22 mouse cellular contexts compared by ENCODE assay signal in the genomic region with DNA sequence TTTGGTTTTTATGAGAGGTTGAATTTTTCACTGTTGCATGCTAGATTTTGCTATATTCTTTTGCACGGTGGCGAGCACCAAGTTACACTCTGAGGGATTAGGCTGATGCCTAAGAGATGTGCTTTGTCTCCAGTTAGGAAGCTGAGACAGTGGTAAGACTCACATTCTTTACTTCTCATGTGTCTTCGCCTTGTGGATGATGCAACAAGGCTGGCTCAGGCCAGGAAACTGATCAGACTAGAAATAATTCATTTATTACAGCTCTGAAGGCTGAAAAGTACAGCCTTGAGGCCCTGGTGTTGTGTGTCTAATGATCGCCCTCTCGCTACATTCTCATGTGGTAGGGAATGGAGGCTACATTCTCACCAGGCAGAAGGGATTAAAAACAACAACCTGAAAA.
DNase-seq lines count a peak whose midpoint lies in the region; ATAC-seq and TF ChIP-seq lines count a peak whose summit lies in the region.
"Had no signal": no experiment of that assay in that cellular context is flagged by ENCODE, and none has a peak within 500 bp of the region (broad histone marks: within the 10 kb centered on the region; RNA-seq: fewer than 3 reads in every experiment).

No protein-coding gene starts in this region.

- TF ChIP-seq CTCF in gastrocnemius, adult 2 months (IDR thresholded peaks at IDR 0.05): no peak
- no peak for TF ChIP-seq CTCF in C2C12 (IDR thresholded peaks at IDR 0.05; ENCODE audit: control insufficient read depth, insufficient read depth, insufficient read length)
- no peak for TF ChIP-seq CTCF in embryonic fibroblast, embryonic 13.5 days (IDR thresholded peaks at IDR 0.05; ENCODE audit: borderline replicate concordance, insufficient read depth, low read length)

- H3ac ChIP-seq in C2C12 (ENCODE audit: control insufficient read depth, insufficient read length, low read depth): no peak overlapping the region

- no peaks in the 10 kb centered on the region for H3K36me3 ChIP-seq in C2C12 (ENCODE audit: control insufficient read depth, insufficient read depth)
- H3K36me3 ChIP-seq in kidney, embryonic 14.5 days (ENCODE audit: control insufficient read depth, insufficient read depth, low read length): no peaks in the 10 kb centered on the region
- H3K36me3 ChIP-seq: embryonic facial prominence, embryonic 10.5 days; embryonic facial prominence, embryonic 12.5 days; forebrain, embryonic 10.5 days; forebrain, embryonic 12.5 days had no signal

- TF ChIP-seq POLR2A in embryonic fibroblast, embryonic 13.5 days (IDR thresholded peaks at IDR 0.05; ENCODE audit: low read depth, low read length): no peak

- intact Hi-C loops in gastrocnemius, adult 2 months (cut with DNase I): no loop called here

- no peaks in the 10 kb centered on the region for H3K79me3 ChIP-seq in C2C12 (ENCODE audit: low read depth)

- H3K9ac ChIP-seq in kidney, embryonic 14.5 days (ENCODE audit: low read depth, low read length): no peak overlapping the region
- H3K9ac ChIP-seq: embryonic facial prominence, embryonic 12.5 days; forebrain, embryonic 12.5 days had no signal

- 92% methylated on average over 5 of the region's 5 CpGs for WGBS in kidney, embryonic 14.5 days

- no peaks in the 10 kb centered on the region for H3K79me2 ChIP-seq in C2C12 (ENCODE audit: control insufficient read depth, insufficient read depth)

- no peaks in the 10 kb centered on the region for H3K9me3 ChIP-seq in kidney, embryonic 14.5 days (ENCODE audit: control insufficient read depth, low read length)
- H3K9me3 ChIP-seq: embryonic facial prominence, embryonic 10.5 days; embryonic facial prominence, embryonic 12.5 days; forebrain, embryonic 10.5 days; forebrain, embryonic 12.5 days had no signal

- no peak for ATAC-seq in inflammation-experienced regulatory T-cells, adult 6 months
- ATAC-seq in kidney, embryonic 14.5 days (ENCODE audit: low FRiP score, low TSS enrichment): no peak
- ATAC-seq: activated CD4-positive, CD25-positive, alpha-beta regulatory T cell, adult 4 months; forebrain, embryonic 16.5 days; Patski had no signal

- no peaks in the 10 kb centered on the region for H3K27me3 ChIP-seq in C2C12 (ENCODE audit: control insufficient read depth, insufficient read depth, insufficient read length)
- no peaks in the 10 kb centered on the region for H3K27me3 ChIP-seq in kidney, embryonic 14.5 days (ENCODE audit: control insufficient read depth, insufficient read depth, low read length)
- H3K27me3 ChIP-seq: embryonic facial prominence, embryonic 12.5 days; forebrain, embryonic 12.5 days; Patski had no signal

- no peak overlapping the region for H3K4me2 ChIP-seq in kidney, embryonic 14.5 days (replicated peaks; ENCODE audit: low read depth, low read length)
- H3K4me2 ChIP-seq: embryonic facial prominence, embryonic 12.5 days; forebrain, embryonic 12.5 days had no signal

- H3K27ac ChIP-seq in gastrocnemius, adult 2 months: 0 out of 2 replicates have a peak overlapping the region, but pooled peaks have one; percentile 4
- H3K27ac ChIP-seq in embryonic fibroblast, embryonic 13.5 days (ENCODE audit: insufficient read depth, low read length): peak overlapping the region; percentile 8; the same call in 1 of the 2 replicates
- H3K27ac ChIP-seq in kidney, embryonic 14.5 days (ENCODE audit: low read depth, low read length): no peak overlapping the region
- H3K27ac ChIP-seq: embryonic facial prominence, embryonic 10.5 days; embryonic facial prominence, embryonic 12.5 days; forebrain, embryonic 10.5 days; forebrain, embryonic 12.5 days had no signal

- peaks cover 3% of the 10 kb centered on the region; the same call in 1 of the 2 replicates for H3K4me1 ChIP-seq in embryonic fibroblast, embryonic 13.5 days (ENCODE audit: control insufficient read depth, insufficient read depth, low read length)
- no peaks in the 10 kb centered on the region for H3K4me1 ChIP-seq in kidney, embryonic 14.5 days (ENCODE audit: control insufficient read depth, insufficient read depth, low read length)
- H3K4me1 ChIP-seq: embryonic facial prominence, embryonic 12.5 days had no signal

- no peak for DNase-seq in gastrocnemius, adult 2 months
- no peak for DNase-seq in gastrocnemius, postnatal 4 days (ENCODE audit: low spot score in 2 of 2)
- DNase-seq in 3T3-L1 (ENCODE audit: low read depth, low spot score): peak; percentile 41
- no peak for DNase-seq in kidney, postnatal 14 days
- DNase-seq: B cell, adult 2 months; cerebellum, adult 11-12 months; cerebellum, adult 2 months; cerebellum, adult 9-10 months; cerebellum, postnatal 10 days; cerebellum, postnatal 25 days had no signal

- no peak overlapping the region for H3K4me3 ChIP-seq in gastrocnemius, adult 2 months
- H3K4me3 ChIP-seq in C2C12 (ENCODE audit: insufficient read depth, poor library complexity, severe bottlenecking): no peak overlapping the region
- H3K4me3 ChIP-seq in embryonic fibroblast, embryonic 13.5 days (ENCODE audit: insufficient read depth, low read length): no peak overlapping the region
- no peak overlapping the region for H3K4me3 ChIP-seq in kidney, embryonic 14.5 days (ENCODE audit: low read length)
- H3K4me3 ChIP-seq: embryonic facial prominence, embryonic 10.5 days; embryonic facial prominence, embryonic 12.5 days; erythroblast, embryonic 14.5 days; forebrain, embryonic 10.5 days; forebrain, embryonic 12.5 days had no signal

TF ChIP-seq in C2C12, 6 proteins besides CTCF, POLR2A, EP300 and RAD21:
- TF ChIP-seq MYOD1 (IDR thresholded peaks at IDR 0.05; ENCODE audit: control insufficient read depth, insufficient read length, low read depth) (no peak), MAX (IDR thresholded peaks at IDR 0.05) (no peak), USF1 (IDR thresholded peaks at IDR 0.05; ENCODE audit: low read depth) (no peak), CEBPB (IDR thresholded peaks at IDR 0.05; ENCODE audit: low read depth) (peak; percentile 50), FOSL1 (IDR thresholded peaks at IDR 0.05; ENCODE audit: insufficient read depth, low read length, poor library complexity, severe bottlenecking) (no peak)
